Mouse (Mus musculus) cerebellum, adult 2 months (tissue): ENCODE measurements around the gene Panx2.

Source experiments
- CTCF ChIP-seq: fragments of 200-500 bp; IDR thresholded peaks from 2 replicates; pipeline ENCODE4 v1.5.1; 2011; ENCODE audit warnings: low read depth, mild to moderate bottlenecking, control low read depth, low read length, moderate library complexity, borderline replicate concordance; ENCODE audit not compliant: insufficient read depth
- POLR2A ChIP-seq: fragments of 200-500 bp; IDR thresholded peaks from 2 replicates; pipeline ENCODE4 v1.6.1; 2011; ENCODE audit warnings: low read length, control low read depth, borderline replicate concordance; ENCODE audit not compliant: insufficient read depth

GRCm38 (mm10) chr15:89063536-89063935 is 4.0 kb downstream of the Panx2 start:
- no peak for TF ChIP-seq POLR2A
- TF ChIP-seq CTCF, result no peak
